Mouse (Mus musculus) embryonic fibroblast, embryonic 13.5 days (primary cell): ENCODE measurements around the gene Ptpru. TPM values are rescaled to one million over a fixed set of nuclear protein-coding genes. Genes with fewer than 3 reads are reported as not detected.

ENCODE experiments used
- H3K27ac ChIP-seq: 2 replicates; pipeline ENCODE4 v1.5.1; 2012; ENCODE audit warnings: low read length, control low read depth, inconsistent platforms; ENCODE audit not compliant: insufficient read depth
- H3K4me1 ChIP-seq: 2 replicates; pipeline ENCODE4 v1.6.1; 2011; ENCODE audit warnings: low read length; ENCODE audit not compliant: control insufficient read depth, insufficient read depth
- H3K4me3 ChIP-seq: 2 replicates; pipeline ENCODE4 v1.5.1; 2011; ENCODE audit warnings: mild to moderate bottlenecking, control low read depth, low read length; ENCODE audit not compliant: insufficient read depth
- CTCF ChIP-seq: IDR thresholded peaks from 2 replicates; pipeline ENCODE4 v1.5.1; 2011; ENCODE audit warnings: mild to moderate bottlenecking, control low read depth, low read length, moderate library complexity, borderline replicate concordance; ENCODE audit not compliant: insufficient read depth
- POLR2A ChIP-seq: IDR thresholded peaks from 2 replicates; pipeline ENCODE4 v1.6.1; 2011; ENCODE audit warnings: low read depth, mild to moderate bottlenecking, control low read depth, low read length, moderate library complexity
- polyA plus RNA-seq: library from polyadenylated mRNA; stranded (reverse); fragments of >200 nt; gene quantifications from 2 replicates; pipeline ENCODE4 v1.2.4, GENCODE M21; 2011; ENCODE audit warnings: low read depth; ENCODE audit not compliant: missing spikeins, insufficient read length

The Ptpru gene
- polyA plus RNA-seq, 1 experiment = 2.8 TPM

DNA sequence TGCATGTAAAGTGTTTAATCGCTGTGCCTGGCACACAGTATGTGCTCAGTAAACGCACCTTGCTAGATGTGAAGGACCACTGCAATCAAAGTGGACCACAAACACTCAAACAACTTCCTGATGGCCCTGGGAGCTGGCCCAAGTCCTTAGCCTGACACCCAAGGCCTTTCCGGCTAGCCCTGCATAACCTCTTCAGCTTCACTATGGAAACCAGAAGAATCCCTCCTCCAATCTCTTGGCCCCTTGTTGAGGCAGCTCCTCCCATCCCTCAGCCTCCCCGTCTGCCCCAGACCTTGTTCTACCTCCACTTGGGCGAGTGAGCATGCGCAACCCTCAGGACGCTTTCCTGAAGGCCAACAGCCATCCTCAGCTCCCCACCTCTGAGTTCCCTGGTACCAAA is 51.3 kb downstream of the Ptpru start:
- Histone ChIP-seq H3K4me1 (no peaks in the 10 kb centered on the region), H3K27ac (no peak overlapping the region), H3K4me3 (no peak overlapping the region)
- no peak for TF ChIP-seq CTCF
- TF ChIP-seq POLR2A = no peak

DNA sequence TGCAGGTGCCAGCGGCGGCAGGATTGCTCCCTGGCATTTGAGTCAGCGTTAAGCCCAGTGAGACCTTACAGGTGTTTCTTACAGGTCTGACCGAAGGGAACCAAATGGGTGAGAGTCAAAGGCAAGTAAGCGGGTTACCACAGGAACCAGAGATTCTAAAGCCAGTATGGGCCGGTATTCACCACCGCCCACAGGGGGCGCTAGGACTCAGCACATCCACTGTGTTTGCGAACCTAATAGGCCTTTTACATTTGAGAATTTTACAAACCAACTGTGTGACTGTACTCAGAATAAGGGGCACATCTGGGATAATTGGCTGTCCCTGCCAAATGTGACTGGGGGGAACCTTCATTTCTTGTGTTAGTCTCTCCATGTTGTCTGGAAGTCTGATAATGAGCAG is 54.1 kb downstream of the Ptpru start:
- no peak overlapping the region for H3K4me3 ChIP-seq
- peak; percentile 51; the same call in 1 of the 2 replicates for TF ChIP-seq CTCF
- no peak for TF ChIP-seq POLR2A
- H3K4me1 ChIP-seq = no peaks in the 10 kb centered on the region
- H3K27ac ChIP-seq = no peak overlapping the region

DNA sequence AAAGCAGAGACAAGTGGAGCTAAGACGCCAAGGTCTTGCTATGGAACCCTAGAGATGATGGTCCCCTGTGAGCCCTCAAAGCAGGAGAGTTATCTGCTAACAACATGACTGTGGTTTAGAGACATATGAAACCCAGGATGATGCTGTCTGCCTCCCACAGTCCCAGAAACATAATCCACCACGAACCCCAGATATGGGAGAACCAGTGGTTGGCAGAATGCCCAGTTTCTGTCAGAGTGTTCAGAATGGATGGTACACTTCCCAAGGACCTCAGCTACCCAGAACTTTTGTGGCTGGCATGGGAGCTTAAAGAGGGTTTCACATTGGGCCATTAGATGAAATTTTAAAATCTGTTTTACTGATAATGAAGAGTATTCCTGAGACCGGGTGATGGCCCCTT is 57.1 kb downstream of the Ptpru start:
- no peak overlapping the region for H3K27ac ChIP-seq
- H3K4me1 ChIP-seq = no peaks in the 10 kb centered on the region
- no peak for TF ChIP-seq POLR2A
- no peak for TF ChIP-seq CTCF

DNA sequence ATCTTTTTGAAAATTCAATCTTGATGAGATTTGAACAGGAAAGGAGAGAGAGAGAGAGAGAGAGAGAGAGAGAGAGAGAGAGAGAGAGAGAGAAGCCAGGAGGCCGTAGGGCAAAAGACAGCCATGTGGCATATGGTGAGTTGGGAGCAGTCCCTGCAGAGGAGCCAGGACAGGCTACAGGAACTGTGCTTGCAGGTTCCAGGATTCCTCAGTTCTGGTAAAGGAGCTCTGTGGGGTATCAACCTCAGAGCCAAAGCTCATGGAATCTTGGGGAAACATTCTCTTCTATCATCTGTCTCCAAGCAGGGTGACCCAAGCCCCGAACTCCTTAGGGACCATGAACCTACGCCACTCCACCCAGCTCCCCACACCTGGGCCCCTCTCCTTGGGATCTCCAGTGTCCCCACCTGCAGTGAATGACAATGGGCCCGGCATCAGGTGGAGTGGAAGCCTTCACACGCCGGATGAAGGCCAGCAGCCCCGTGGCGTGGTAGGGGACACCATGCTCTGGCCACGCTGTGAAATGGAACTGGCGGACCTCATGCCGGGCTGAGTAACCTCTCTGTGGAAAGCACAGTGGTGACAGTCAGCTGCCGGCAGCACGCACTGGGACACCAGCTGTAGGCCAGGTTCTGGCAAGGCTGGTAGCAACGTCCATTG is 59.3 kb downstream of the Ptpru start:
- Histone ChIP-seq H3K27ac (no peak overlapping the region), H3K4me1 (no peaks in the 10 kb centered on the region), H3K4me3 (no peak overlapping the region)
- no peak for TF ChIP-seq CTCF
- no peak for TF ChIP-seq POLR2A

More for the DNA sequence above, 57.1 kb downstream of the Ptpru start:
- no peak overlapping the region for H3K4me3 ChIP-seq

DNA sequence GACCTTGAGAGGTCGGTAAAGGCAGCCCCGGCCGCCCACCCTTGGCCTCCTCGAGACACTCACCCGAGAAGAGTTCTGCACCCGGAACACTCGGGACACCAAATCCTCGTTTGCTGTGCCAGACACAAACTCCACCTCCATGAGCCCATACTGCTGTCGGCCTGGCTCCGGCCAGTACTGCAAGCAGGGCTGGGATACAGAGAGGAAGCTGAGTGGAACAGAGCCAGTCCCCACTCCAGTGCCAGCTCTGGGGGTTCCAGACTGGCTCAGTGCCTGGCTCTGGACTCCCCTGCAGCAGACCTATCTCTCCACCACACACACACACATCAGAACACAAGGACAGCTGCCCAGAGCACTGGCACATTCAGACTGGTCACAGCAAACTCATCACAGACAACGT is 66.7 kb downstream of the Ptpru start:
- TF ChIP-seq CTCF (no peak), POLR2A (no peak)
- Histone ChIP-seq H3K4me1 (no peaks in the 10 kb centered on the region), H3K4me3 (no peak overlapping the region), H3K27ac (no peak overlapping the region)

DNA sequence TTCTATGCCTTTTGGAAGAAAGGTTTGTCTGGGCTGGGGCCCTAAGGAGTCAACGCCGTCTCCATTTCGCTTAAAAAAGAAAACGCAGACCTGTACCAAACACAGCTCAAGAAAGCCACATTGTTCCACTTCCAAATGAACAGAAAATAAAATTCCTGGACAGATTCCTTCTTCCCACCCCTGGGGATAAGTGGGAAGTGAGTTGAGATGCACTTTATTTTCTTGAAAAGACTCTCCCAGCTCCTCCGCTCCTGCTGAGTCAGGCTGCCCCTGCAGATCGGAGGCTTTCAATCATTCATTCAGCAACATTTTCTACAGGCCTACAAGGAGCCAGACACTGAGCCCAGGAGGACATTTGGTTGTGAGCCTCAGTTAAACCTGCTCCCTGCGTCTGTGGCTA is 74.2 kb downstream of the Ptpru start:
- no peak for TF ChIP-seq CTCF
- no peak for TF ChIP-seq POLR2A
- H3K4me3 ChIP-seq = no peak overlapping the region
- no peak overlapping the region for H3K27ac ChIP-seq
- no peaks in the 10 kb centered on the region for H3K4me1 ChIP-seq

DNA sequence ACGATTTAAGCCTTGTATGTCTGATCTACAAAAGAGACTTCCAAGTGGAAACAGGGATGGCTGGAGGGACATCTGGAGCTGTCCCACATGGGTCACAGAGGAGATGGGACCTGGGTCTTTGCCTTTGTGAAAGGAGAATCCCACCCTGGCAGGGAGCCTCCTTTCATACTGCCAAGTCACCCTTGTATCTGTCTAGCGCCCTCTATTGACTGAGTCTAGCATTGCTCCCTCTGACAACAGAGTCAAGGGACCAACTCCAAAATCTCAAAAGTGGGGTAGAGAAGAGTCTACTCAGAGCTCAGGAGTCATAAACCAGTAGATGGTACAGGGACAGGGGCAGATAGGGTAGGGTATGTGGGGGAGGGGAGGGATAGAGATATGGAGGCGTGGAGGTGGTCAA is 74.6 kb downstream of the Ptpru start:
- no peaks in the 10 kb centered on the region for H3K4me1 ChIP-seq
- H3K4me3 ChIP-seq = no peak overlapping the region
- no peak for TF ChIP-seq POLR2A
- TF ChIP-seq CTCF = no peak
- no peak overlapping the region for H3K27ac ChIP-seq

DNA sequence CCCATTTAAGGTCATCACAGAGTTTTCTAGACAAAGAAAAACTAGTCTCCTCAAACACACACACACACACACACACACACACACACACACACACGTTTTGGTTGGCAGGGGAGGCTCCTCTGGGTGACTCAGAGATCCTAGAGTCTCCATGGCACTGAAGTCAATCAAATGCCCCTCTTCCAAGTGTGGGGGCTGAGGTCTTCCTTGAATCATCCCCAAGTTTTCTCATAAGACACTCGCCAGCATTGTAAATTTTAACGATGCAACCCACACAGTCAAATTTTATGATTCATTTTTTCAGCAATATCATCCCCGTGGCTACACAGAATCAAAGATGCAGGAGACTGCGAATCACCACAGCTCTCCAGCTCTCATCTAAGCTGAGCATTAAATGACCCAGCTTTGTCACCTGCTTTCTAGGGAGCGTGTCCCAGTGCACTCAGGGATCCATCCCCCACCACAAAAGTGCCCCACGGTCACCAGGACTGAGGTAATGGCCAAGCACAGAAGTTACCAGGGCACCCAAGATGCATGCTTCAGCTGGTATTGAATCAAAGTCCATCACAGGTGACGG is 75.8 kb downstream of the Ptpru start:
- no peak for TF ChIP-seq POLR2A
- no peak for TF ChIP-seq CTCF
- no peak overlapping the region for H3K27ac ChIP-seq
- no peak overlapping the region for H3K4me3 ChIP-seq
- no peaks in the 10 kb centered on the region for H3K4me1 ChIP-seq

DNA sequence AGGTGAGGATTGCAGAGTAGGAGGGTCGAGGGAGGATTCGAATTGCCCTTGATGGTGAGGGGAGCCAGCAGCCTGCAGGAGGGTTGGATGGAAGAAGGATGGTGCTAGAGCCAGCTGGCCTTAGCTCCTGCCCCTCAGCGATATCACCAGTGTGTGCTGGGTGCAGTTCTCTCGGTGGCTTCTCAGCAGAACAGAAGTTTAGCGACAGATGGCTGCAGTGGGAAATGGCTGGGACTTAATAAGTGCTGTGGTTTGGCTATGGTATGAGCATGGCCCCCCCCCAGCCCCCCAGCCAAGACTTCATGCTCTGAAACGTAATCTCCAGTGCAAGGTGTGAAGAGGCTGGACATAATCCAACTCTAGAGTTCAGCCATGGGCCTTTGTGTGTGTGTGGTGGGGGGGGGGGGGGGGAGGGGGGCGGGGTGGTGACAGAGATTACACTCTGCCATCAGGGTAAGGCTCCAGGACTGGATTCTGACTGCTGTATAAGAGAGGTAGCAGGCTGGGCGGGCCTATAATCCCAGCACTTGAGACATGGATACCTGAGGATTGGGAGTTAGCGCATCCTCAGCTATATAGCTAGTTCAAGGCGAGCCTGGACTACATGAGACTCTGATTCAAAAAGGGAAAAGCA is 85.8 kb downstream of the Ptpru start:
- H3K27ac ChIP-seq = no peak overlapping the region
- H3K4me1 ChIP-seq = no peaks in the 10 kb centered on the region
- no peak overlapping the region for H3K4me3 ChIP-seq
- no peak for TF ChIP-seq POLR2A
- no peak for TF ChIP-seq CTCF

DNA sequence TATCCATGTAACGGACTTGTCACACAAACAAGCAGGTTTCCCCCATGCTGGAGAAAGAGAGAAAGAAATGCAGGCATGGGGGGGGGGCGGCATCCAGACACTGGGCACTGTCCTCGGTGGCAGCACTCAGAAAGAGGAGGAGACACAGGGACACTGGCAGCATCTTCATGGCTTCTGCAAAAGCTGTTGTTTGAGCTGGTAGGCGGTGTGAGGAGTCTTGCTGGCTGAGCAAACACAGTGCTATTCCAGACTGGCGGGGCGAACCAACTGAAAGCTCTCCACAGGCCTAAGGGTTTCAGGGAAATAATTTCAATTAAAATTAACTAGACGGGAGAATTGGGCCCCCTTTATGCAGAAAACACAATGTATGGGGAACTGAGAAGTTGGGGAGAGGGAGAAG is 86.5 kb downstream of the Ptpru start:
- H3K4me1 ChIP-seq = no peaks in the 10 kb centered on the region
- H3K27ac ChIP-seq = no peak overlapping the region
- TF ChIP-seq CTCF (no peak), POLR2A (no peak)
- no peak overlapping the region for H3K4me3 ChIP-seq

DNA sequence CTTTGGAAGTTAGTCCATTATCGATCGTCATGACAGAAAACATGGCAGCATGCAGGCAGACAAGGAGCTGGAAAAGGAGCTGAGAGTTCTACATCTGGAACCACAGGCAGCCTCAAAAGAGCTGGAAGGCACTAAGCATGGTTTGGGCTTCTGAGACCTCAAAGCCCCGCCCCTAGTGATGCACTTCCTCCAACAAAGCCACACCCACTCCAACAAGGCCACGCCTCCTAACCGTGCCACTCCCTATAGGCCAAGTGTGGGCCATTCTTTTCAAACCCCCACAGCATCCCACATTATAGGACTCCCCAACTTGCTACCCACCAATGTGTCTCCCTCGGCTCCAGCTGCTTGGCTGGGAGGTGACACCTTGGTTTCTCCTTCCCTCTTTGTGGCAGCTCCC is 88.3 kb downstream of the Ptpru start:
- no peak overlapping the region for H3K27ac ChIP-seq
- H3K4me3 ChIP-seq = no peak overlapping the region
- no peaks in the 10 kb centered on the region for H3K4me1 ChIP-seq
- TF ChIP-seq POLR2A = no peak
- no peak for TF ChIP-seq CTCF

DNA sequence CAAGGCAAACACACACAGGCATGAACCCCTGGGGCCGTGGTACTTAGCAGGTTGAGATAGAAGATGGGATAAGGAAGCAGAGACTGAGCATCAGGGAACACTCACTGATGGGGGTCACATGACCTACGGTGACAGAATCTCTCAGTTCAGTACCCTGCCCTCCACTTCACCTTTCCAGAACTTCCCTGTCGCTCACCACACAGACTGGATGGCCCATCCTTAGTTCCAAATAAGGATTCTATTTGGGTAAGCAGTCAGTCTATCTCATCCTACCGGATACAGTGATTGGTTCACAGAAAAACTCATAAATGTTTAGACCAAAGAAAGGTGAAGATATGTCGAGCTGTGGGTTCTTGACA is 93.4 kb downstream of the Ptpru start:
- H3K4me1 ChIP-seq = no peaks in the 10 kb centered on the region
- H3K4me3 ChIP-seq = no peak overlapping the region
- no peak overlapping the region for H3K27ac ChIP-seq
- TF ChIP-seq CTCF (no peak), POLR2A (no peak)
